Mouse (Mus musculus): Measurements from ENCODE around the gene Nrn1l.

GRCm38 (mm10) chr8:105935105-105935504 is 41.7 kb downstream of the Nrn1l start:
- TF ChIP-seq CTCF (IDR thresholded peaks at IDR 0.05; ENCODE audit: low read depth, low read length), result no peak
- no peak for TF ChIP-seq POLR2A (IDR thresholded peaks at IDR 0.05; ENCODE audit: extremely low read depth, insufficient read depth, low read length)
